Mouse (Mus musculus): ENCODE results near the gene Tnni1.

The Tnni1 gene

GRCm38 (mm10) chr1:135778780-135779535, at the start of gene Tnni1:
TSS of gene Tnni1 (plus strand) at chr1:135779434.
- peak; percentile 44 for DNase-seq

GRCm38 (mm10) chr1:135729821-135730220, 49.4 kb upstream of the Tnni1 start:
- no peak for DNase-seq

- no peak for DNase-seq
Measured at GRCm38 (mm10) chr1:135730296-135730695, 48.9 kb upstream of the Tnni1 start.

GRCm38 (mm10) chr1:135731393-135731792, 47.8 kb upstream of the Tnni1 start:
- DNase-seq, result no peak

GRCm38 (mm10) chr1:135731897-135732684, 47.1 kb upstream of the Tnni1 start:
- DNase-seq, result no peak

GRCm38 (mm10) chr1:135734225-135734937, 44.9 kb upstream of the Tnni1 start:
- no peak for DNase-seq

GRCm38 (mm10) chr1:135735460-135735859, 43.8 kb upstream of the Tnni1 start:
- no peak for DNase-seq

GRCm38 (mm10) chr1:135744987-135745386, 34.2 kb upstream of the Tnni1 start:
- no peak for DNase-seq

- no peak for DNase-seq
Measured at GRCm38 (mm10) chr1:135746248-135746647, 33.0 kb upstream of the Tnni1 start.

GRCm38 (mm10) chr1:135752737-135753348, 26.4 kb upstream of the Tnni1 start:
- DNase-seq, result peak; percentile 92

- no peak for DNase-seq
Measured at GRCm38 (mm10) chr1:135755287-135755686, 23.9 kb upstream of the Tnni1 start.

GRCm38 (mm10) chr1:135755913-135756312, 23.3 kb upstream of the Tnni1 start:
- no peak for DNase-seq

GRCm38 (mm10) chr1:135757287-135757686, 21.9 kb upstream of the Tnni1 start:
- DNase-seq, result no peak

- DNase-seq, result no peak
Measured at GRCm38 (mm10) chr1:135759685-135760084, 19.5 kb upstream of the Tnni1 start.

GRCm38 (mm10) chr1:135760216-135760615, 19.0 kb upstream of the Tnni1 start:
- DNase-seq, result no peak

- DNase-seq, result no peak
Measured at GRCm38 (mm10) chr1:135761728-135762127, 17.5 kb upstream of the Tnni1 start.

GRCm38 (mm10) chr1:135763503-135764205, 15.6 kb upstream of the Tnni1 start:
- DNase-seq, result no peak

GRCm38 (mm10) chr1:135764206-135764528, 15.1 kb upstream of the Tnni1 start:
- no peak for DNase-seq

- DNase-seq, result peak; percentile 69
Measured at GRCm38 (mm10) chr1:135765645-135766591, 13.3 kb upstream of the Tnni1 start, which contains the start of gene Phlda3. TSS of gene Phlda3 (plus strand) at chr1:135766119.

- no peak for DNase-seq
Measured at GRCm38 (mm10) chr1:135766592-135767306, 12.5 kb upstream of the Tnni1 start.

Data from thymus, postnatal 25 days (tissue).